Mouse (Mus musculus) adrenal gland, postnatal 4 days (tissue): ENCODE measurements around the gene Tmem223. TPM values are rescaled to one million over a fixed set of nuclear protein-coding genes. Genes with fewer than 3 reads are reported as not detected.

Source experiments
- DNase-seq, 2 experiments: peaks; one replicate each; pipeline ENCODE4 v3.0.0; 2021 to 2022; ENCODE audit warnings: low spot score in 2 of 2, mixed read lengths in 2 of 2
- total RNA-seq, 2 experiments: library from RNA; stranded (reverse); gene quantifications; 2 replicates each; pipeline ENCODE4 v1.2.3; 2021

Gene Tmem223
- total RNA-seq, 2 experiments from 2014 or later = 102 to 103 TPM

DNA sequence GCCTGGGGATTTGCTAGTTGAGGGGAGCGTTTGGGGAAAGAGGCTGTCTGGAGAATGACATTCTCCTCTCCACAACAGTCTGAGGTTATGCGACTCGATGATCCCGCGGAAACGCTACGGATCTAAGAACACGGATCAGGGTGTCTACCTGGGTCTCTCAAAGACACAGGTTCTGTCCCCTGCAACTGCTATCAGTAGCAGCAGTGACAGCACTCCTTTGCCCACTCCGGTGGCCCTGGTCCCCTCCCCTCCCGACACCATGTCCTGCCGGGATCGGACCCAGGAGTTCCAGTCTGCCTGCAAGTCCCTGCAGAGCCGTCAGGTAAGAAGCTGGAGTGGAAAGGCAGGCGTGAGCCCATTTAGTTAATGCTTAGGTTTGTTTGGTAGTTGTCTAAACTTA lies 28.6 kb upstream of the Tmem223 start:
- no peak for DNase-seq

DNA sequence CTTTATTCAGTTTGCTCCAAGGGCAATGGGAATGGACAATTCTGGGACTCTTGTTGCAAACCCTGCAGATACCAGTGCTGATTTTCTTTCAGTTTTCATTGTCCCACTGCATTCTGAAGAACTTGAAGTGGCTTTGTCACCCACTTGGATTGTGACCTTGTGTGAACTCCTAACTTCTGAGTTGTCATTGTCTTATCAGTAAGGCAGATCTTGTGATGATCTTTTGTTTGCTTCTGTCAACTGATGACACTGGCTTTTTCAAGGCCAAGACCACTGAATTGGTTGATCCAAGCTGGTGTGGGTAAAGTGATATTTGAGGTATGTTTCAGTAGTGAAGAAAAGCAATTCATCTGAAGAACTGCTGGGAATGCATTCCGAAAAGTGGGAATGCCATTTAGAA lies 25.4 kb upstream of the Tmem223 start:
- no peak for DNase-seq

DNA sequence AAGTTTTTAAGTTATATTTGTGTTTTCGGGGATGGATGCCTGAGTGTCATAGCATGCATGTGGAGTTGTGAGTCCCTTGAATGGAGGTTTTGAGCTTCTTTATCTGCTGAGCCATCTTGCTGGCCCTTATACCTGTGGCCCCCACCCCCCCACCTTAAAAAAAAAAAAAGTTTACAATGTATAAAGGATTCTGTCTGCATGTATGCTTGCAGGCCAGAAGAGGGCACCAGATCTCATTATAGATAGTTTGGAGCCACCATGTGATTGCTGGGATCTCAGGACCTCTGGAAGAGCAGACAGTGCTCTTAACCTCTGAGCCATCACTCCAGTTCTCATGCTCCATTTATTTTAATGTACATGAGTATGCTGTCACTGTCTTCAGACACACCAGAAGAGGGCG lies 23.4 kb upstream of the Tmem223 start:
- no peak for DNase-seq

DNA sequence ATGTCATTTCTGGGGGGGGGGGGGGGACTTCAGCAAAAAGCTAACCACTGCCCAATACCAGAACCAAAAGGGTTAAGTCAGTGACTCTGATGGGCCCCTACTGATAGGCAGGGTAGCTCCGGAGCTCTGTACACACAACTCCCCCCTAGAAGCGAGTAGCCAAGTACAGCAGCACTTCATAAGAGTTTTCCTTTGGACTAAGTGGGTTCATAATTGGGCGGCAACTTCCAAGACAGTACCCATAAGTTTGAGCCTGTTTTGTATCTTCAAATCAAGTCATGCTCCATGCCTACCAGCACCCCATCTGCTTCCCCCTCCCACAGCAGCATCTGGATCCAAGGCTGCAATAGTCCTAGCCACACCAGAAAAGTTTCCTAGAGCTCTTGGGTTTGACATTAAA lies 15.1 kb upstream of the Tmem223 start:
- DNase-seq = no peak

DNA sequence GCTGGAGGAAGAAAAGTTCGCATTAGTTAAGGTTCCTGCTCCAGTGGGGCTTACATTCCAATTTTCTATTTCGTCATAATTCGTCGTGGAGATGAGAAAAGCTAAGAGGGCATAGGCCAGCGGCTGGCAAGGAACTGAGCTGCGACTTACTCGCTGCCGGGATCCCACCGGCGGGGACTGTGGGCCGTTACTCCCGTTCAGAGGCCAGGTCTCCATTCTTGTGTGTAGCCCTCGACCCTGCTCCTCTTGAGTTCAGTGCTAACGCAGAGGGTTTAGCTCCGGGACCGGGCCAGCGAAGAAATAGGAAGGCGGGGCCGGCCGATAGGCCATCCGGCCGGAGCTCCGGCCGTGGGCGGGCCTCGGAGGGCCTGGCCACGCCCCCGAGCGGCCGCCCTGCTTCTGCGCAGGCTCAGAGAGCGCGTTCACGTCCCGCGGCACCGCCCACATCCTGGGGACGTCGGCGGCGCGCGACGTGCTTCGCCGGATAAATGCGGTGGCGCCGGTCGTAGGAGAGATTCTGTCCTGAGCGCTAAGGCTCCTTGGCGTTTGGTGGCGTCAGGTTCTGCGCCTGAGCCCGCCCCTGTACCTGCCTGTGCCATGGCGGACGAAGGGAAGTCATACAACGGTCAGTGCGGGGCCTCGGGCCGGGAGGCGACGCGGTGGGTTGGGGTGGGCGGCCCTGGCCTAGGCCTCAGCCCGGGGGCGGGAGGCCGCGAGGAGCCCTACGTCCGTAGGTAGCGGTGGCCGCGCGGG lies 14.0 kb upstream of the Tmem223 start, which contains the start of gene Nxf1:
Nxf1 (plus strand) TSS at position 439 of the 753 bp plus-strand sequence.
- DNase-seq = peak; percentile 81 to 89

DNA sequence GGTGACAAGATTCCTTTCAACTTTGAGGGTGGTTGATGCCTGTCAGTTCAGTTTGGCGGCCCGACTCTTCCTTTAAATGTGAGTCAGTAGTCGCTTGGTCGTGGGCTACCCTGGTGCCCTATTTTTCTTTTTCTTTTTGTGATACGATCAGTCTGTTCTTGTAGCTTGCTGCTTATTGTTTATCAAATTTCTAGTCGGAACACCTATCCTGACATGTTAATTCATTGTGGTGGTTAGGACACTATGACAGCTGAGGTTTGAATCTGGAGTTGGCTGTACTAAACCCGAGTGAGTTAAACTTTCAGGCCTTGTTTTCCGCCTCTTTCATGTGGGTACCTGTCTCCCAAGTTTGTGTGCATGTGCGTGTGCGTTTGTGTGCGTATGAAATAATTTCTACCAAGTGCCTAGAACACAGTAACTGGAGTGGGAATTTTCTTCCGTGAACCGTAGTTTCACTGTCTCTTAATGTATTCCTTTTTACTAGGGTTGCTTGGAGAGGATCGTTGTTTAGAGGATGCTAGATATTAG lies 13.3 kb upstream of the Tmem223 start:
- DNase-seq = no peak

DNA sequence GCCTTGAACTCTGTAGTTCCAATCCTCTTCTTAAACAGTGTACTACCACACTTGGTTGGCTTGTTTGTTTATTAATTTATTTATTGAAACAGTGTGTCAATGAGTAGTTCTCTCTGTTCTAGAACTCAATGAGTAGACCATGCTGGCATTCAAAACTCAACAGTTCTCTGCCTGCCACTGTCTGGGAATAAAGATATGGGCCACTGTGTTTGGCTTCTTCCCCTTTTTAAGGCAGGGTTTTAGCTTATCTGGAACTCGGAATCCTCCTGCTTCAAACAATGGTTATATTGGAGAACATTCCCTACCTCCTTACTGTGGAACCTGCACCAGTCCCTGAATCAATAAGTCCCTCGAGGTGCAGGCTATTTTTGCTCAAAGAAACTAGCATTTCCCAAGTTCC lies 11.9 kb upstream of the Tmem223 start:
- no peak for DNase-seq

DNA sequence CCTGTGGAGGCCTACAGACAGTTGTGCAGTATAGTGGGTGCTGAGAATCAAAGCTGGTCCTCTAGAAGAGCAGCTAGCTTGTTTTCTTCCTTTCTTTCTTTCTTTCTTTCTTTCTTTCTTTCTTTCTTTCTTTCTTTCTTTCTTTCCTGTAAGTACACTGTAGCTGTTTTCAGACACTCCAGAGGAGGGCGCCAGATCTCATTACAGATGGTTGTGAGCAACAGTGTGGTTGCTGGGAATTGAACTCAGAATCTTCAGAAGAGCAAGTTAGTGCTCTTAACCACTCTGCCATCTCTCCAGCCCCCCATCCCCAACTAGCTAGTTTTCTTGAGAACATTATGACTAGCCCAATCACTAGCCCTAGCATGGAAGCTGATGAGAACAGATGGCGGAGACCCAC lies 10.0 kb upstream of the Tmem223 start:
- no peak for DNase-seq

DNA sequence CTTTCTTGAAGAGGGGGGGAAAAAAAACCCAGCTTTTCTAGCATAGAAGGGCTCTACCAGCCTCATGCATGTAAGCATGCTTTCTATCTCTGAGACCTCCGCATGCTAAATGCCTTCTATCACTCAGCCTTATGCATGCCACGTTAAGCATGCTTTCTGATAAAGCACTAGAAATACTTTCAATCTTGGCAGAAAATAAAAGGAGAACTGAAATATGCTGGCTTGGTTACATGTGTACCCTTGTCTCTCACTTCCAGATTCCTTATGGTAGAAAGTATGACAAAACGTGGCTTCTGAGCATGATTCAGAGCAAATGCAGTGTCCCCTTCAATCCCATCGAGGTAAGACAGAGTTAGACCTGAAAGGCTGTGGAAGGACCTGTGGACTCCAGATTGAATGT lies 7.5 kb upstream of the Tmem223 start:
- no peak for DNase-seq

DNA sequence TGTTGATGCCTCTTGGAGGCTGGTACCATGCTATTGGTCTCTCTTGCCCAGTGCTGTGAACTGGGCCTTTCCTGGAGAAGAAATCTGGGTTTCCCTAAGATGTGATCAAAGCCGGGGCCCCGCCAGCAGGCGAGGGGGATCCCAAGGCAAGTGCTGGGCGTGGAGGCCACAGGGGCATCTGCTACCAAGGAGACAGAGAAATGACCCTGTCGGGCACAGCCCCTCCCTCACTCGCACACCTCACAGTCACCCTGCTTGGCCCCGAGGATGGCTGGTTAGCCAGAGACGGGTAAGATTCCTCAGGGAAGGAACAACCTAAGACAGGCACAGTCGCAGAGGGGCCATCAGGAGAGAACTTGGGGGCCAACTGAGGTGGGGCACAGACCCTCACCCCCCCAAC lies 5.2 kb upstream of the Tmem223 start:
- DNase-seq = no peak

DNA sequence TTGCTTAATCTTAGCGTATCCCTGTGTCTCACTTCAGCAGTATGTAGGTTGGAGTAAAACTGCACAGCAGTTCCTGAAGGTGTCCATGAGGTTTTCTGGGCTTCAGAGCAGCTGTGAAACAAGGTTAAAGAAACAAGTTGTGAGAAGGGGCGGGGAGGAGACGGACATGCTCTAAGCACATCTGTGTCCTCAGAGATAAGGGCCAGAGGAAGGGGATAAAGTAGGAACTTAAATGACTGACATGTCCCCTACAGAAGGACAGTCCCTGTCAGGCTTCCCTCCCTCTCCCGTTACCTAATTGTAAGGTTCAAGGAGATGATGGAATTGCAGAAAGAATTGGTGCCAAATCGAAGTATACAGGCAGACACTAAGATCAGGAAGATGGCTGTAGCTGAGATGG lies 2.2 kb downstream of the Tmem223 start:
- no peak for DNase-seq

DNA sequence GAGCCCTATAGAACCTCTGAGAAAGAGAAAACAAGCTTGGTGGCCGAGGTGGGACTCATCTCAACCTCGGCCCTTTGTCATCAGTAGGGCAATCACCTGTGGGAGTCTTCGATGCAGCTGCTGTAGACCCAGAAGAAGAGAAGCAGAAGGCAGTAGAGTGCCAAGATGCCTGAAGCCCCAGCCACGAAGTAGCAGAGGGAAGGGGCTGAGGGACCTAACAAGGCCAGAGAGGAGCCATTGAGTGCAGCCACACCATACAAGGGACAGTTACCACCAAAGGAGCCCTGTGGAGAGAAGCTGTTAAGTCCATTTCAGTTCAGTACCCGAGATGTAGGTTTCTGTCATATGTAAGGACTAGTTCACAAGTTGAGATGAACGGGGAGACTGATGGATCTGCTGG lies 2.6 kb downstream of the Tmem223 start:
- DNase-seq = no peak

DNA sequence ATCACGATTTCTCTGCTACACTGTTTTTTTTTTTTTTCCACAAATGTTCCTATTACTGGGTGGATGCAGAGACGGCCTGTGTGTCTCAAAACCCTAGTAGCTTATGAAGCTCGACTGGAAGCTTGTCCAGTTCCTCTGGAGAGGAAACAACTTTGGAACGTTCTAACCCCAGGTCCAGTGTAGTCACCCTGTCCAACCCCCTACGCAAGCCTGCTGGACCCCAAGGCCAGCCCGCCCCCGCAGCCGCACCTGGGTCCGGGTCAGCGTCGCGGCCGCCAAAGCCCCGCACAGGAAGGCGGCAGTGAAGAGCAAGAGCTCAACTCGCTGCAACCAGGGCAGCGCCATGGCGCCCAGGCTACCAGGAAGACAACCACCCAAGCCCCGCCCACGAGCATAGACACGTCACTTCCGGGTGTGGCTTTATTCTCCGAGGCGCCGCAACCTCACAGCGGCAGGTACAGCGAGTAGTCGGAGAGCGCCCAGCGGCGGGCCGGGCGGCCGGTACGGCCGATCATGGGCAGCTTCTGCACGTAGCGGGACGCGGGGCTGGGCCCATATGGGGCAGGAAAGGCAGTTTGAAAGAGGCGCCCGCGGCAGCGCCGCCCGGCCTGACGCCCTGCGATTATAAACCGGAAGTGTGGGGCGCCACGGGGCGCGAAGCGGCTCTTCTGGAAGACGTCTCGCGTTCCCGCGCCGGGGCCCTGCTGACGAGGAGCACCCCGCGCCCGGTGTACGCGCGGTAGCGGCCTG lies 3.5 kb downstream of the Tmem223 start, which contains the start of gene Tmem179b:
Tmem179b (minus strand) TSS at position 382 of the 750 bp plus-strand sequence.
- DNase-seq = peak; percentile 83 to 94

DNA sequence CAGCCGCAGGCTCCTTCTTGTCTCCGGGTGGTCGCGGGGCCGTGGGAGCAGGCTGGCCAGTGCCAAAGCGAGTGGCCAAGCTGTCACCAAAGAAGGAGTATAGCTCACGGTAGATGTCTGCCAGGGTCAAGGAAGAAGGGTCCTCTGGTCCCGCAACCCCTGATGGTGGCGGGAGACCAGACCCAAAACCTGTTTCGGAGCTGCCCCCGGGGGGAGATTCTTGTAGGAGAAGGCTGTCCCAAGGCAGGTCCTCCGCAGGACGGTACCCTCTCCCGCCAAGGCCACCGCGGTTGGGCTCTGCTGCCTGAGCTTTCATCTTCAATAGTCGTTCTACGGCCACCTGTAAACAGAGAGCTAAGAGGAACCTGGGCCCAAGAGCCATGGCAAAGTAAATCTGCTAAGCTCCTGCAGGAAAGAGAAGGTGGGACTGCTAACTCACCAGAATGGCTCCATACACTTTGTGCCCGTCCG lies 4.2 kb downstream of the Tmem223 start:
- DNase-seq = no peak

DNA sequence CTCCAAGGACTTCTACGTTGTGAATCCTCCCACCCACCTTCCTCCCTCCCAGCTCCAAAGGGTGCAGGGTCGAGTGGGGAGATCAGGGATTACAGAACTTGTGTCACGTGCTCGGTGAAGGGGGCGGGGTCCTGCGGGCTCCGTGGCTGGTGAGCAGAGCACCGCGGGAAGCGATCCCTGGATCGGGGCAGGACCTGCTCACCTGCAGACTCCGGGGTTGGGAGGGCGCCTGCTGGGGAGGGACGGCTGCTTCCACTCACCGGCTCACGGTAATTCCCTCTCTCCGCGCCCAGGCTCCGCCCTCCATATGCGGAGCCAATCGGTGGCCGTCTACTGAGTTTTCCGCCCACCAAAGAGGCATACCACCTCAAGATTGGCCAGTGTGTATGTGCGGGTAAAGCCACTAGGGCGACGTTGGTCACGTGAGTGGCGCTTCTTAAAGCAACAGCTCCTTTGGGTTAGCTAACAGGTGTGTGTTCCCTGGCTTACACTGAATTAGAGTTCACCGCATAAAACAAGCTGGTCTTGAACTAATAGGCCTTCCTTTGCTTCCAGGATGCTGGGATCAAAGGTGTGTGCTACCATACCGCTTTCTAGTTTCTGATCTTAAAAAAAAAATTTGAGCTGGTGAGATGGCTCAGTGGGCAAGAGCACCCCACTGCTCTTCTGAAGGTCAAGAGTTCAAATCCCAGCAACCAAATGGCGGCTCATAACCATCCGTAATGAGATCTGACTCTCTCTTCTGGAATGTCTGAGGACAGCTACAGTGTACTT lies 15.4 kb downstream of the Tmem223 start, which contains the start of gene Taf6l:
Taf6l (minus strand) TSS at position 410 of the 774 bp plus-strand sequence.
- DNase-seq = peak; percentile 68 to 82

DNA sequence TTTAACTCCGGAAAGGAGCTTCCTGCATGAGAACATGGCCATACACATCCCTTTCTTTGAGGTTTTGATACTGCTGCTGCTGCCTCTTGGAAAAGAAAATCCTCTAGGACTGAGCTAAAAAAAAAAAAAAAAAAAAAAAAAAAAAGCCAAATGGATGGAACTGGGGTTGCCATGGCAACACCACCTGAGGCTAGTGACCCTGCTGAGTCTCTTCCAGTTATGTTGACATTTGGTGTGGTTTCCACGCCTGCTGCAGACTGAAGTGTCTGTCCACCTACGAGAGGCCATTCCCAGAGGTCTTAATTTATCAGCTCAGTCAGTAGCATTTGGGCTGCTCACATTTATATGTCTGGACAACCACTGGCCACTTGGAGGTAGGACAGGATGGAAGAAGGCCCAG lies 17.7 kb downstream of the Tmem223 start:
- no peak for DNase-seq

DNA sequence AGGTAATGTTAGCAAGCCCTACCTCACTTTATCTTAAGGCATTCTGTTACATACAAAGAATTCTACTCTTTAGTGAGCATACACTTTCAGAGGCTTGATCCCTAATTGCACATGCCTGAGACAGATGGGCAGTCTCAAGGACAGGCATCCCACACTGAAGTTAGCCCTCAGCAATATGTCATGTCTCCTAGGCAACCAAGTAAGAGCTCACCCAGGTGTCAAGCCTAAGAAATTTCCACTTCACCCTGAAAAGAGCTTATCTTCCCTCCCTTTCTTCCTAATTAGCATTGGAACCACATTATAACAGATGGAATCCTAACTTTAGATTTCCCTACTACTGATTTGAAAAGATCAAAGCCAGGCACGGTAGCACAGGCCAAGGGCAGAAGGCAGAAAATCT lies 18.4 kb downstream of the Tmem223 start:
- DNase-seq = no peak

DNA sequence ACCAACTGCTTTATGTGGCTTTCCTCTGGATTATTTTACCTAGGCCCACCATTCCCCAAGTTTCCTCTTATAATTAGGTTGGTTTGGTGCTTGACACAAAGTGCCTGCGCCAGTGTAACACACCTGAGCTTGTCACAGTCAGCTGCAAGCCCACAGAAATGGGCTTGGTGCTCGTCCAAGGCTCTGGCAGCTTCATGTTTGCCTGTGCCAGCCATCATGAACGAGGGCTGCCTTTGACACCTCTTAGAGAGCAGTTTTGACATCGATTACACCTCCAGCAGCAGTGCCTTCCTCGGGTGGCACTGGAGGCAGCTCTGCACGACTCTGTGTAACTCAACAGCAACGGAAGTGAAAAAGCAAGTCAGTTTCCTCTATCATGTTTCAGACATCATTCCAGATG lies 19.4 kb downstream of the Tmem223 start:
- no peak for DNase-seq

DNA sequence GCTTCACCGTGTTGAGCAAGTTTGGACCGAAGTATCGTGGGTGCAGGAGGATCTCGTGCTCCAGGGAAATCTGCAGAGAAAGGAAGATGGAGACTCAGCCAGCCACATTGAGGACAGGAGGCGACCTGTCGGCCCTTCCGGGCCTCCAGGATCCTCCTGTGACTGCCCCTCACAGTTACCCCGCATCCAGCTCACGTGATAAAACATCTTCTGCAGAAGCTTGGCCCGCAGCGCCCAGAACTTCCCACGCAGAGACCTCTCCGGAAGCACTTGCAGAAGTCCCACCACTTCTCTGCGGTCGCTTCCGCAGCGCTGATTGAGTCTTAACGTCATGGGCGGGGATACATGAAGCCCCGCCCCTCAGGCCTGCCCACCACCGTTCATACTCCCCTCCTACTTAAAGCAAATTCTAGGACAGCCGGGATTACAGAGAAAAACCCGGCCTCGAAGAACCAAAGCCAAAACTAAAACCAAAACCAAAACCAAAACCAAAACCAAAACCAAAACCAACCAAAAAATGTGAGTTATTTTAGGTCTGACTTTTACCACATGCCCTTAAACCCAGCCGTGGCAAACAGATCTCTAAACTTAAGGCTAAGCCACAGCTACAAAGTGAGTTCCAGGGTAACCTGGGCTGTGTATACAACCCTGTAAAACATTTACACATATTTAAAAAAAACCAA lies 27.6 kb downstream of the Tmem223 start, which contains the start of gene Polr2g:
Polr2g (minus strand) TSS at position 314 of the 683 bp plus-strand sequence.
- peak; percentile 77 to 81 for DNase-seq

DNA sequence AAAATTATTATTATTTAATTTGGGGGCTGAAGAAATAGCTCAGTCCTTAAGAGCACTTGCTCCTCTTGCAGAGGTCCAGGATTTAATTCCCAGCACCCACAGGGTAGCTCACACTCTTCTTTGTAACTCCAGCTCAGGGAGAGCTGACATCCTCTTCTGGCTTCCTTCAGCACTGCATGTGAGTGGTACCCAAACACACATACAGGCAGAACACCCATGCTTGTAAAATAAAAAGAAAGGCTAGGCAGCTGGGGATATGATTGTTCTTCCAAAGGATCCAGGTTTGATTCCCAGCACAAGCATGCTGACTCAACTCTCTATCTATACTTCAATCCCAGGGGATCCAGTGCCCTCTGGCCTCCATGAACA lies 28.1 kb downstream of the Tmem223 start:
- no peak for DNase-seq
